Mouse (Mus musculus): ENCODE measurements around the gene Epn2.
"Not testable (repeated sequence)": the region's sequence is repeated elsewhere in the genome, so short reads cannot be mapped to it uniquely, and the experiment has no call there.

Gene Epn2

DNA sequence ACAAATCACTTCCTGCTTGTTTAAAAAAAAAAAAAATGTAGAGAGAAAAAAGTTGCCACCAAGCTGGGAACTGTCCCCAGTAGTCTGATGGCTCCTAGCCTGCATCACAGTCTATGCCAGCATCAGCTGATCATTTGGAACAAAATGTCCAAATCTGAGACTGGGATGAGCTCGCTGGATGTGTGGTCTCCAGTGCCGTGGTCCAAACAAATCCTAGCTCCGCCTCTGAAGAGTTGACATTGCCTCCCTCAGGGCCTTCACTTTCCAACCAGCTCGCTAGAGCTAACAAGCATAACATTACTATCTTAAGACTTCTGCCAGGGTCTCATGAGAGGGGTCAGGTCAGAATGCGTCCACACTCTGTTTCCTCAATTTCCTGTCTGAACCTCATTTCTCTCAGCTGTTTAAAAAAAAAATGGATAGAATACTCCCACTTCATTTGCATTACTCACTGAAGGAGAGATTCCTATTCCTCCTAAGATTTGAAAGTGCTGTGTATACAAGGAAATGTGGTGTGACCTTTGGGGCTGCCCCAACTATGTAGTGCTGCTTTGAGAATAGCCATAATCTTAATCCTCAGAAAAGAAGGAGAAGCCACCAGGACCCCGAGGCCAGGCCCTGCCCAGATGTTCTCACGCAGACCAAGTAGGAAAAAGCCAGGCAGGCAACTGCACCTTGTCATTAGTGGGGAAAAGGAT is 11.2 kb upstream of the Epn2 start:
- peak; percentile 34 to 65 for DNase-seq

DNA sequence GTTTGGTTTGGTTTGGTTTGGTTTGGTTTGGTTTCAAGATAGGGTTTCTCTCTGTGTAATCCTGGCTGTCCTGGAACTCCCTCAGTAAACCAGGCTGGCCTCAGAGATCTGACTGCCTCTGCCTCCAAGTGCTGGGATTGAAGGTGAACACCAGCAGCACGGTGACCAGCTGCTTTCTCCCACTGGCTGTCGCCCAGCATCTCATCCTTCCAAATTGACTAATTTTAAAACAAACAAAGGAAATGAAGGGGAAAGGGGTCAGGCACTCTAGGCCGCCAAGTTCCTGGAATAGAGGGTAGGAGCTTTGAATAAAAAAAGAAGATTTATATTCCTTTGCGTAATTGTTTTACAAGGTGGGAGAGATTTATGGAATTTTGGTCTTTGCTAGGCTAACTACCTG is 5.9 kb upstream of the Epn2 start:
- no peak for DNase-seq

DNA sequence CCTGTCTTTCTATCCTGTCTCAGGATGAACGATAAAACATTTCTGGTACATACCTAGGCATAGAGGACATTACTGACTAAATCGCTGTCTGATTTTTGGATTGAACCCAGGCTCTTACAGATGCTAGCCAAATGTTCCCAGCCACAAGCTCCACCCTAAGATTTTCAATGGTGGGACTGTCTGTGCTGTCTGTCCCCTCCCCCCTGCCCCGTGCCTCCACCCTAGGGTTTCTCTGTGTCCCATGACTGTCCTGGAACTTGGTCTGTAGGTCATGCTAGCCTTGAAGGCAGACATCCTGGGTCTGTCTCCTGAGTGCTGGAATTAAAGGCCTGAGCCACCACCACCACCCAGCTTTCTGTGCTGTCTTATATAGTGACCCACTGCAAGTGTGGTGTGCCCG is 5.3 kb upstream of the Epn2 start:
- DNase-seq = no peak

DNA sequence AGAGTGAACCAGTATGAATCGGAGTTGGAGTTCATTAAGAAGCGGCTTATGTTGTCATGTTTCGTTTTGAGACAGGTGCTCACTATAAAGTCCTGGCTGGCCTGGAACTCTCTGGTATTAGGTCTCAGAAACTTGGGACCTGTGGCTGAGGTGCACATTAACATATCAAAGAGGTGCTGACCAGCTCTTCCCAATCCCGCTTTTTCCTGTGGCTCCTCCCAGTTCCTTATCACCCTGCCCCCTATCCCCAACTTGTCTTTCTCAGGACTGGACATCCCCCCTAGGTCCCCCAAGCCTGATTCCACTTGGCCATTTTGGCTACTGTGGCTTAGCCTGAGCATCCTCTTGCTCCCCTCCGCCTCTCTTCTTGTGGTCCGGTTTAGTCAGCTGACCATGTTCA is 4.6 kb upstream of the Epn2 start:
- DNase-seq = no peak

DNA sequence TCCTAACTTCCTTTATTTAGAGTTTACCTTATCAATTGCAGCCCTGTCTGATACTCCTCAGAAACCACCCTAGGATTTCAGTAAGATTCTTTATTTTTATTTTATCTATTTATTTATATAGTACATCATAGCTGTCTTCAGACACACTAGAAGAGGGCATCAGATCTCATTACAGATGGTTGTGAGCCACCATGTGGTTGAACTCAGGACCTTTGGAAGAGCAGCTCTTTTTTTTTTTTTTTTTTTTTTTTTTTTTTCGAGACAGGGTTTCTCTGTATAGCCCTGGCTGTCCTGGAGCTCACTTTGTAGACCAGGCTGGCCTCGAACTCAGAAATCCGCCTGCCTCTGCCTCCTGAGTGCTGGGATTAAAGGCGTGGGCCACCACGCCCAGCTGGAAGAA is 3.3 kb upstream of the Epn2 start:
- not testable (repeated sequence) for DNase-seq

DNA sequence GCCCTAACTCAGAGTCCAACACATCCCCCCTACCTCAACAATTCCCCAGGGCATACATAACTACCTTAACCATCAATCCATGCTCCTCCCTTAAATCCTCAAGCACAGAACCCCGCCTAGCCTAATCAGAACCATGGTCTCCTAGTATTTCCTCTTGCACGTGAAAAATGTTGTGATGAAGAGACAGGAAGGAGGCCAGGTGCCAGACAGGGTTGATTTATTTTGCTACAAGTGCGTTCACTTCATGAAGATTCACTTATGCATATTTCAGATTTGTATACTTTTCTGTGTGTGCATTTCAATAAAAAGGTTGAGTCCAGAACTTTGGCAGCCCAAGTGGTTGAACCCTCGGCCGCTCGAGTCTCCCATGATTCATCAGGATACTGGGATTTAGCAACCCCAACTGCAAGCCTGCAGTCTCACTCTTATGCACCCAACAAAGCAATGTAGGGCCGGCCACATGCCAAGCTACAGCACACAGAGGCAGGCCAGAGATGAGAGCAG is 443 bp upstream of the Epn2 start:
- peak; percentile 21 to 26 for DNase-seq

DNA sequence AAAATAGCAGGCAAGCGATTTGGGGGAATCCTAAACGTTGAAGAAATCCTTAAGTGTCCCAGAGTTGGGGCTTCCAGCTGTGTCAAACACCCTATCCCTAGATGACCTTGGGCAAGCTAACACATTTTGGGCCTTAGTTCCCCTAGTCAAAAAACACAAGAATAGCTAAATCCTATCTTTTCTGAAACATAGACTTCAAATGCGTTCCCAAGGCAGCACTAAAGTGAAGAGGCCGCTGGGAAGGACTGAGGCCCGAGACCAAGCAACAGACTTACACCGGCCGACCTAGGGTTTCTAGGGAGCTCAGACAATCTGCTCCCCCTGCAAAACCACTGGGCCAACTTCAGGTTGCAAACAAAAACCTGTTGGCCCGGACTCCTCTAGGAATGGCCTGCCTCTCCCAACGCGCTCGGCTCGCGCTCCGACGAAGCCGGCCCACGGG is 925 bp downstream of the Epn2 start:
- peak in 1 of 2 experiments; percentile 48 for DNase-seq

DNA sequence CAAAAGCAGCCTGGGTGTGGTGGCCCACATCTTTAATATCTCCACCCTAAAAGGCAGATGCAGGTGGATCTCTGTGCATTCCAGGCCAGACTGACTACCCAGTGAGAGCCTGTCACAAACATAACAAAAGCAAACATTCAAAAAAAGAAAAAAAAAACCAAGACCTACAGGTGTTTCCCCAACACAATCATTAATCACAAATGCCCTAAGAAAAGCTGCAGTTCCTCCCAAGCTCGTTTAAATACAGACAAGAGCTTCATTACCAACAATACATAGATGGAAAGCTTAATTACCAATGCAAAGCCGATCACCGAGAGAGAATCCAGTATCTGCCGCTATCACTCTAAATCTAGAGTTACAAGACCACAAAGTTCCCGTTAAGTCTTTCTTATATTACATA is 1.5 kb downstream of the Epn2 start:
- DNase-seq = no peak

DNA sequence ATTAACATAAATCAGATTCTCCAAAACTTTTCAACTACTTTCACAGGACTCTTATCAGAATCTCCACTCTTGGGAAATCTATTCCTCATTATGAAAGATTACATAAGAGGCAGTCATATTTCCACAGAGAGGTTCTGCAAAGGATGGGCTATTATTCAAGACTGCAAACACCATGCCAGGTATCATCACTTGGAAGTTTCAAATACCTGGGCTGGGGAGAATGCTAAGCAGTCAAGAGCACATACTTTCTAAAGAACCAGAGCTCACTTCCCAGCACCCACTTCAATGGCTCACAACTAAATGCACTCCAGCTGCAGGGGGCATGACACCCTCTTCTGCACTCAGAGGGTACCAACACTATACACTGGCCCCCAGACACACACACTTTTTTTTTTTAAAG is 2.1 kb downstream of the Epn2 start:
- no peak for DNase-seq

DNA sequence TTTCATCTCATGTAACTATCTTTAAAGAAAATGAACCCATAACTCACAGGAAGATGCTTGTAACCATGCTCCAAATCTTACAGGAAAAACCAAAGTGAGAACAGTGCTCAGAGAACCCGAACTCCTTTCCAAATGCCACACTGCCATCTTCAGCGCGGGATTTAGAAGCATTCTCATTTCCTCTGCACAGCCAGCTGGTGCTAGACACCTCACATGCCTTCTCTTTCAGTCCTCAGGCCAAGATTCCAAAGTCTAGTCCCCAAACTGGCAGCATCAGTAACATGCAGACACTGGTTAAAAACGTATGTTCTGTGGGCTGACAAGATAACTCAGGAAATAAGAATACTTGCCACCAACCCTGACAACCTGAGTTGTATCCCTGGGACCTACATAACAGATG is 6.2 kb downstream of the Epn2 start:
- peak; percentile 35 to 43 for DNase-seq

DNA sequence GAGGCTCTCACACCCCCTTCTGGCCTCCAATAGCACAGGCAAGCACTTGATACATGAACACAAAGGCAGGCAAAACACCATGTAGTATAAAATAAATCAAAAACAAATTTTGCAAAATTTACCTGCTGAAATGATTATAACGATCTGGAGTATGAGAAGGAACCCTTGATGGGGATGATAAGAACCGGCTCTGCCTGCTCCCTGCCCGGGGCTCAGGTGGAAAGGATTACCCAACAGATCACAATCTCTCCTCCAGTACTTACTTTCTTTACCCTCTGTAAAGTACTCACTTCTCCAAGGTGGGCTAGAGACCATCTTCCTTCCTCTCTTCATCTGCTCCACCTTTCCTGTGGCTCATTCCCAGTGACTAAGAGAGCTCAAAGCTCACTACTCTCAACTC is 8.3 kb downstream of the Epn2 start:
- no peak for DNase-seq

DNA sequence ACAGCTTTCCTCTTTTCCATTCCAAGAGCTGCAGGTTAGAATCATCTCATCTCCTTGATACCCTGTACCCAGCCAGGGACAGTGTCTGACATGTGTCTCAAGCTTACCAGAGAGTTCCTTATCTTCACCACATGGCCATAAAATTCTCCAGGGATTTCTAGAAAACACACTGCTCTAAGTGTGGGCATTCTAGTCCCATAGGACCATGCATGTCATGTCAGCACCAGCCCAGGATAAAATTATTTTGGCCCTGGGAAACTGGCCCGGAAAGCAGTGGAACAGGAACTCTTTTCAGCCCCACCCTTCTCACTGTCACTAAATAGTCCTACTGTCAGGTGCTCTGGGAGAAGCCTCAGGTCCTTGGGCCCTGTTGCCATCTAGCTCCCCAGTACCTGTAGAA is 9.8 kb downstream of the Epn2 start:
- DNase-seq = no peak

DNA sequence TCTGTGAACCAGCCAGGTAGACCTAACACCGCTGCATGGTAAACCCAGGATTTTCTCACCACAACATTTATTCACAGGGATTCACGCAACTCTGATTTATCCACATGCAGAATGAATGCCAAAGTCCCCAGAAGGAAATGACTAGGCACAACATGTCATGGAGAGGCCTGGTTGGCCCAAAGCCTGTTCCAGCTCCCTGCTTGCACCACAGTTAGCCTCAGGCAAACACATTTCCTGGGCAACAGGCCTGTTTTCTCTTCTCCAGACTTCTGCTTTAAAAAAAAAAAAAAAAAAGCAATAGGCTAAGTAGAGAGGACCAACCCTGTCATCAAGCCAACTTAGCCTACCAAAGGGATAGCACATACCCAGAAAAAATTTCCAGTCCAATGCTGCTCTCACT is 14.9 kb downstream of the Epn2 start:
- DNase-seq = peak; percentile 80 to 90

DNA sequence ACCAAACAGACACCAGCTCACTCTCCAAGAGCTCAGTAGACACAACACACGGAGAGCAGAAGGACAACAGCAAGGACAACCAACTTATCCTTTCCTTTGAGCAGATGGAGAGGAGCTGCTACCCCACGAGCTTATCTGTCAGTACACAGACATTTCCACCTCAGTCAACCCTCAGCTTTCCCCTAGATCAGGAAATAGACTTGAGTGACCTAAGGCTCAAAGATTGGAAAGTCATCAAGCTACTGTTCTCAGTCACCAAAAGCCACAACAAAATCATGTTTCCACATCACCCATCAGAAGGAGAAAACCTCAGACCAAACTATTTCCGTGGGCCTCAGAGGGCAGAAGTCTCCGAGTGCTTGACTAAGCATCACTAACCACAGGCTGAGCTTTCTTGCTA is 15.5 kb downstream of the Epn2 start:
- no peak for DNase-seq

DNA sequence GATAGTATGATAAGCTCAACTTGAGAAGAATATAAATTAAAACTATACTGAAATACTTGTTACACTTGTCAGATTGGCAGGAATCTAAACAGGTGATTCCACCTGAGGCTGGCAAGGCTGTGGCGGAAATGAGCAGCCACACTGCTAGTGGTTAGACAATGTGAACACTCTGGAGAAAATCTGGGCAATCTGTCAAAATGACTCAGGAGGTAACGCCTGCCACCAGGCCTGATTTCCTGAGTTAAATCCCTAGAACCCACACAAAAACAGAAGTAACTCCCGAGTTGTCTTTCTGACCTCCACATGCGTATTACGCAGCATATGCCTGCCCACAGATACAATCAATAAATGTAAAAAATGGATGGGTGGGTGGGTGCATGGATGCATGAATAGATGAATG is 17.1 kb downstream of the Epn2 start:
- peak; percentile 39 to 60 for DNase-seq

DNA sequence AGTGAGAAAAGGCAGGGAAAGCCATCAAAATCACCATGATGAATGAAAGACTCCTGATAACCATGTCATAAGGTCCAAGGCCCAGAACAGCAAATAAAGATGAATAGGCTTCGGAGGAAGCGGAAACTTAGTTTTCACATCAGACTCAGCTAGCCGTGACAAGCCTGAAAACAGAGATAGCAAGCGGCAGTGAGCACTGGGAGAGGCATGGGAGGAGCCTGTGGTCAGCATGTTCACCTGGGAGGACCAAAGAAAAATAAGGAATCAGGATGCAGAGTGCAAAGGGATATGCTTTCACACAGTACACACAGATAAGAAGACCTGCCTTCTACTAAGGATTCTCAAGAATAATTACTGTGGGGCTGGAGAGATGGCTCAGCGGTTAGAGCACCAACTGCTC is 19.9 kb downstream of the Epn2 start:
- DNase-seq = no peak

DNA sequence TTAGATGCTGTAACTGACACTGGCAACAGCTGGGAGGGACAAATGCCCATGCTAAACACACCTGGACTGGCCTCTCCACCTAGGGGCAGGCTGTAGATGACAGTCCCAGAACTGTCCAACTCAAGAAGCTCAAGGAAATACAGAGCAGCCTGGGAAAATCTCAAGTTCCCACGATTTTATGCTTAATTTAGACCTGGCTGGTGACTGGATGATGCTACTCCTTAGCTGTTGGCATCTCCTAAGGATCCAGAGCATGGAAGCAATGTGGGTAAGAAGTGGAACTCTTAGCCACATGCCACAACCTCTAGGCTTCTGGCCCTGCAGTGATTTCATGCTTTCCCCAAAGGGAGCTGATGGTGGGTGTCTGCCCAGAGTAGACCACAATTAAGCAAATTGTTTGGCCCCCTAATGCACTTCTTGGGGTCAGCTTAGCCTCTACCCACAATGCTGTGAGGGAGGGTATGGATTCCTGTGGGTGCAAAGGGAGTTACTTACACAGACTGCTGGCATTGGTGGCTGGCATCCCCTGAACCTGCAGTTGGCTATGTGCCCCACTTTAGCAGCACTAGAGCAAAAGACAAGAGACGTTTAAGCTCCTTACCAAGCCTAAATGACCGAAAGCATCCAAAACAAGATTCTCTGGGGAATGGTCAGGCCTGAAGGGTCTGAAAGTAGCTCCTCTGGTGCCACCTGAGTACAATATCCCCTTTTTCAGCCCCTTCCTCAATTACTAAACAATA is 26.3 kb downstream of the Epn2 start:
- peak; percentile 64 to 68 for DNase-seq

DNA sequence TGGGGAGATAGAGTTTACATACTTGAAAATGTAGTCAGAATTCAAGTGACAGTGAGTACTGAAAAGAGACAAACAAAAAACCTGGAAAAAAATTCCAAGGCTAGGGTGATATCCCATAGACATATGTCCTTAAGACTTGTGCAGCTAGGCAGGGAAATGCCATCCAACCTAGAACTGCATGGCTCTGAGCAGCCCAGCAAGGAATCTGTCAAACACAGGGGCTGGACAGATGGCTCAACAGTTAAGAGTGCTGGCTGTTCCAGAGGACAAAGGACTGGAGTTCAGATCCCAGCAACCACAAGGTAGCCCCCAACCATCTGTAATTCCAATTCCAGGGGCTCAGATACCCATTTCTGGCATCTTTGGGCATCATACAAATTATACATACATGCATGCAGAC is 28.9 kb downstream of the Epn2 start:
- peak in 1 of 2 experiments; percentile 35 for DNase-seq

DNA sequence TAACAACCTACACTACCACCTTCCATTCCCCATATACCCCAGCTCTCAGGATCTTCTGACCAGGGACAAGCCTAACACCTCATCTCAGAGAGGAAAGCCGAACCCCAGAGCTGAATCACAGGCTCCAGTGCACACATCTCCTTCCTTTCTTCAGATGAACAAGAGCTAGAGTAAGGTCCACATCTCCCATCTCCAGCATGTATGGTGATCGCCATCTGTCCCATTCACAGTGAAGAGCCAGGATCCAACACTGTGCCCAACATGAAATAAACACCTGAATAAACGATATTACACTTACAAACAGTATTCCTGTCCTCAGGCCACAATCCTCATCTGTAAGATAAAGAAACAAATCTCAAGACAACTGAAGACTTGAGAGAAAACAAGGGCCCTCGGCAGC is 31.8 kb downstream of the Epn2 start:
- no peak for DNase-seq

DNA sequence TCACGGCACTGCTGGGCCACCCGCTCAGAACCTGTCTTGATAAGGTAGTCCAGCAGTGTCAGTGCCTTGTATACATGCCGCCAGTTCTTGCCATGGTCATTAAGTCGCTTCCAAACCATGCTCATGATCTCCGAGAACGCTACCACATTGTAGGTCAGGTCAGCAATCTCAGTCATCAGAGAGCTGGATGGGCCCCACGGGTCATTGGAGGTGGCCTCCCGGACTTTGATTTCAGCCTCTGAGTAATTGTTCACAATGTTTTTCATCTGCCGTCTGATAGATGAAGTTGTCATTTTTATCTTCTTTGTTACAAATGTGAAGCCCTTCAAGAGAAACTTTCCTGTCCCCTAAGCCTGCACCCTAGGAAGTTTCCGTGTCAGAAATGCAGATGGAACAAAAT is 33.0 kb downstream of the Epn2 start:
- no peak for DNase-seq

DNA sequence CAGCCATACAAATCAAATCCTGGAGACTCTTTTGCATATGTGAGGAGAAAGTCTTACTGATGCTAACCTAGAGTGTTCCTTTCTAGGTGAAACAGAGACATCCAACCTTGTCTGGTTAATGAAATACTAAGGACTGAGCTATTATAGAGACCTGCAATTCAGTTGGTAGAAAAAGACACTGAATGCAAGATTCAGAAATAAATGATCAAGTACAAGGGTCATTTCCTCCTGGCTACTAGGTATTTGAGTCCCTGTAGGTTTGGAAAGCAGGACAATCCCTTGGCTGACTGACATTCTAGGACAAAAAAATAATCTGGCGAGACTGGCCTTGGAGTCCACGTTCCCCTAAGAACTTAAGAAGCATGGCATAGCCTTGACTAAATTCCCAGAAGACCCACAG is 33.9 kb downstream of the Epn2 start:
- DNase-seq = no peak

DNA sequence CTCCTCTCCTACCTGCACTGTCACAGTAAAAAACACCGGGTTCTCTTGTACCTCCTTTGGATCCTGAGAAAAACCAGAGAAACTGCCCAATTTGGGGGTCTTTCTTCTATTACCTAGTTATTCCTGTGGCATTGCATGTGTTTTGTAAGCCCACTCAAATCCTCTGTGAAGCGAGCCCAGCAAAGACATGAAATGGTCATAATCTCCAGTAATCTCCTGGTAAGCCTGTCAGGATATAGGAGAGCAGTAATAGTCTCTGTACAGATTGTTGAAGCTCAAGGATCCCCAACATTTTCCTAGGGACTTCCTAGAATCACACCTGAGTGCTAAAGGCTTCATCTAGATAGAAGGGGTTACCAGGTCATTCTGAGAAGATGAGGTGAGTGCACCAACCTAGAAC is 38.4 kb downstream of the Epn2 start:
- DNase-seq = no peak

DNA sequence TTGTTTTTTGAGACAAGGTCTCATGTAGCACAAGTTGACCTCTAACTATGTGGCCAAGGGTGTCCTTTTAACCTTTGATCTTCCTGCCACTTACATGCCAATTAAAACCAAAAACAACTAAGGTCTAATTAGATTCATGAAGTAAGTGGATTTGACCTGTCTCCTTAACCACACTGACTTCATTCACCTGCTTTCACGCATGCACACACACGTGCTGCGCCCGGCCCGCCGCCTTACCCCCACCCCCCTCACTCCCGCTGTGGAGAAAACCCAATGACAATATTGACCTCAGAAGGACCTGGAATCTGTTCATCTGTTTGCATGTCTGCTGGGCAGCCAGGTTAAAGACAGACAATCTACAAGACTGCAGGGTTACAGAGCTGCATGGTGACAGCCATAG is 38.8 kb downstream of the Epn2 start:
- no peak for DNase-seq

DNA sequence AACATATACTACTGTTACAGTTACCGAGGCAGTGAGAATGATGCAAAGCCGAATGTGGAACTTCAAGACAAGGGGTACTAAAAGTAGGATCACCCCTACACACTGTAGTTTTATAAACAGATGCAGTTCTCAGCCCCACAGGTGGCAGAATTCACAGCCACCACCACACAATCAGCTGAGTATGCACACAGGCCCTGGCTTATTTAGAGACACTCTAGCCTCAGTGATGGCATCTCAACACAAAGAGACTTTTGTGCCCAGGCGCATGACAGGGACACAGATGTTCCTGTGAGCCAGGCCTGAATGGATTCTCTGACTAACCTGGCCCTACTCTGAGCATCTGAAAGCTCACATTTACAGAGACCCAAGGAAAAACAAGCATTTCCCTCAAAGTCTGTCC is 42.1 kb downstream of the Epn2 start:
- DNase-seq = no peak

DNA sequence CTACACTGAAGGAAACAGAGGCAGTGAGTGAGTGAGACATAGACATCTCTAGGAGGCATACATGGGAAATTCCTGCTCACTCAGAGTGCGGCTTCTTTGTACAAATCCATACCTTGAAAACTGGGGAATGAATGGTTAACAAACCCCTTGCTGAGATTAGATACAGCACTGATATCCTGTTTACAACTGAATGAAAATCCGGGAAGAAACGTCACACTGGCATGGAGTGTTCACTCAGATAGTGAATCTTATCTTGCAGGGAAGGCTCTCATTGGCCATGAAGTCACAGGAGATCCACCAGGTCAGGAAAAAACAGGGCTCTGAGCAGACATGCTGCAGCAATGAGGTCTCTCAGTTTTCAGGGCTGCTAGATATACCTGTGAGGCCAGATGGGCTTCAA is 42.5 kb downstream of the Epn2 start:
- DNase-seq = no peak

Measured in cerebellum, postnatal 10 days (tissue).